Mouse (Mus musculus) 3T3-L1 (cell line): ENCODE data around the gene Atg7.

Experiments
- DNase-seq: peaks from one replicate; pipeline ENCODE4 v3.0.0-alpha.2; 2015; ENCODE audit warnings: low read depth, low spot score

Gene Atg7

DNA sequence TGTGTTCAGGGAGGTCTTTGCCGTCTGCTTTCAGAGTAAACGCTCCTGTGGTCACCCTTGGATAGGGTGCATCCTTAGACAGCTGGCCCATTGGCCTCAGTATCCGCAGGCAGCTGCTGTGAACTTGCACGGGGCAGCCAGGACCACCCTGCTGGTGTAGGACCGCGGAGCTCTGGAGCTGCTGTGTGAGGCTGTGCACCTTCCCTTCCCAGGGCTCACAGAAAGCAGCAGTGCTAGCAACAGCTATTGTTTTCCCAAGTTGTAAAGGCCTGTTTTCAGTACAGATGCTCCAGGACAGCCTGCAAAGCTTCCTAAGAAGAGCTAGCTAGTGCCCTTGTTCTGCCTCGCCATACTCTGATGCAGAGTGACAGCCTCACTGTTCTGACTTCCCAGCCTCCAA lies 208.8 kb downstream of the Atg7 start:
- no peak for DNase-seq

DNA sequence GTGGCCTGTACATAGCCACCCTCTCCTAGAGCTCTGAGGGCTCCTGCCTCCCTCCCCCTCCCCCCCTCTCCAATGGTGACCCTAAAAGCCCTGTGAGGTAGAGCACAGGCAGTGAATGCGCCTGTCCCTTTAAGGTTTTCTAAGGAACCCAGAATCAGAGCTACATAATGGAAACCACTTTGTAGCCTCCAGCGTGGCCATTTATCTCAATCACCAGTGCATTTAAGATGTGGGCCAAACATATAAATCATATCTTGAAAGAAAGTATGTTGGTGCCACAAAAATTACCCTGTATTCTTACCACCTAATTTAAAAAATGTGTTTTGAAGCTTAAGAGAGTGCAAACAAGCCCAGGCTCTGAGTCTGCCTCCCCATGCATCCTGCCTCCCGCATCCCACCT lies 209.8 kb downstream of the Atg7 start:
- DNase-seq: peak; percentile 71

DNA sequence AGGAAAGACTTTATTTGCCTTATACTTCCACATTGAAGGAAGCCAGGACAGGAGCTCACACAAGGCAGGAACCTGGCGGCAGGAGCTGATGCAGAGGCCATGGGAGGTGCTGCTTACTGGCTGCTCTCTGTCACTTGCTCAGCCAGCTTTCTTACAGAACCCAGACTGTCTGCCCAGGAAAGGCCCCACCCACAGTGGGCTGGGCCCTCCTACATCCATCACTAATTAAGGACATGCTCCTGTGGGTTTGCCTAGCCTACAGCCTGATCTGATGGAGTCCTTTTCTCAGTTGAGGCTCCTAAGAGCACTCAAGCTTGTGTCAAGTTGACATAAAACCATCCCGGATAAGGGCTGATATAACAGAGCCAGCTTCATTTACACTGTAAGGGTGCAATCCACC lies 211.5 kb downstream of the Atg7 start:
- DNase-seq: no peak

DNA sequence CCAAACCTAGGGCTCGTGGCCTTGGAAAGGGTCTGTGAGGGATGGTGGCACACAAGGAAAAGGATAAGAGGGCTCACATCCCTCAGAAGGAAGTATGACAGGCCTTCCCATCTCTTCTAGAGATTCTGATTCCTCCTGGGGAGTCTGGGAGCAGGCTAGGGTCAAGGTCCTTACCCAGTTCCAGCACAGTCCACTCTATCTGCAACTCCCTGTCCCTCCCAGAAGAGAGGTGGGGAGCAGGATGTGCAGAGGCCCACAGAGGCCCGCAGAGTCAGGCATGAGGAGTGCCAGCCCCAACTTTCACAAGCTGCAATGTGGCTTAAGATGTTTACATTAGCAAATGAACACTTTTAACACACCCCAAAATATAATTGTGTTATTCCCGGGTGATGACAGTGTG lies 212.7 kb downstream of the Atg7 start:
- DNase-seq: no peak

DNA sequence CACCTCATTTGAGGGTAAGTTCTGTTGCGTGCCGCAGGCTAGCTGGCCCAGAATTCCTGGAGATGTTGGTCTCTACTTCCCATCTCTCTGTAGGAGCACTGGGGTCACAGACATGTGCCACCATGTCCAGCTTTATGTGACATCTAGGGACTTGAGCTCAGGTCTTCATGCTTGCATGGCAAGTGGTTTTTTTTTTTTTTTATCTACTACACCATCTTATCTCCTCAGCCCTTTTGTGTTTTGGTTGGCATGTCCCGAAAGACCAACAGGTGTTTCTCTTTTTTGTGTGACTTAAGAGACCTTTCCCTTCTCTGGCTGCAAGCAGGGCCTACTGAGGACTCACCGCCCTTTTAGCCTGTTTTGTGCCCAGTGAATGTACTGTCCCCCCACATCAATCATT lies 213.6 kb downstream of the Atg7 start:
- DNase-seq: no peak

DNA sequence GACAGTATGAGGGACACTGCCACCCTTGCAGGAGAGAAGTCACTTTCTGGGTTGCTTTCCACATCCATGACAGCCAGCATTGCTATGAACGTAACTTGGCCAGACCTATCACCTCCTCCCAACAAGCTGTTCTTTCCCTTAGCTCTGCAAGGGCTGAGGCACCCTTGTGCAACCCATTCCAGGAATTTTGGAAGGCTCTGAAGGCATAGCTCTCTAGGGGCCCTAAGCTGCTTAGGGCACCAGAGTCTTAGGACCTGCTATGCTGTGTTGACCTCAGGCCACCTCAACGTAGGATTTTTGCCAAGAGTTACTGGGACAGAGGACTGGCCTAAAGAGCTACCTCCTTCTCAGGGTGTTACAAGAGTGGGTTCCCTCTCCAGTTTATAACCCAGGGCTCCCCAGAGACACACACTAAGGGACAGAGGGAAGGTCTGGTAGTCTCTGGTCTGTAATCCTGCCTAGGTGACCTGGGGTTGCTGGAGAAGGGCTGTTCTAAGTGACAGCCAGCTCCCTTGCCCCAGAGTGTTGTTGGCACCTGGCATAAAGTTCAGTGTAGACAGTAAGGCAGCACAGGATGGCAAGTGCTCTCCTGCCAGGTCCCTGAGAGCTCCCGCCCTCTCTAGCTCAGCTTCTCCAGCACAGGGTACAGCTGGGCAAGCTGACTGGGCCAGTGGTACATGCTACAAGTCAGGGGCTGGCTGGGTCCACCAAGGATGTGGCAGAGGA lies 215.3 kb downstream of the Atg7 start:
- no peak for DNase-seq

DNA sequence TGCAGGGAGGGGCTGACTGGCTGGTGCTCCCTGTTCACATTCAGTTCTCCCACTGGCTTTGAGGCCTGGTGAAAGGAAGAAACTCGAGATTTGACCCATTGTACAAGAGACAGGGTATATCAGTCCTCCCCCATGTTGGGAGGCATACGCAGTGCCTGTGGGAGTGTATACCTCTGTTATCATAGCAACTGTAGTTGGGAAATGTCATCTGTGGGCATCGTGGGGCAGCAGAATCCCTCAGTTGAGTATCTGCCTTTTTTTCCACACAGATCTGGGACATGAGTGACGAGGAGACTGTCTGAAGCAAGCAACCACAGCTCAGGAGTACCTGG lies 215.8 kb downstream of the Atg7 start:
- DNase-seq: no peak

DNA sequence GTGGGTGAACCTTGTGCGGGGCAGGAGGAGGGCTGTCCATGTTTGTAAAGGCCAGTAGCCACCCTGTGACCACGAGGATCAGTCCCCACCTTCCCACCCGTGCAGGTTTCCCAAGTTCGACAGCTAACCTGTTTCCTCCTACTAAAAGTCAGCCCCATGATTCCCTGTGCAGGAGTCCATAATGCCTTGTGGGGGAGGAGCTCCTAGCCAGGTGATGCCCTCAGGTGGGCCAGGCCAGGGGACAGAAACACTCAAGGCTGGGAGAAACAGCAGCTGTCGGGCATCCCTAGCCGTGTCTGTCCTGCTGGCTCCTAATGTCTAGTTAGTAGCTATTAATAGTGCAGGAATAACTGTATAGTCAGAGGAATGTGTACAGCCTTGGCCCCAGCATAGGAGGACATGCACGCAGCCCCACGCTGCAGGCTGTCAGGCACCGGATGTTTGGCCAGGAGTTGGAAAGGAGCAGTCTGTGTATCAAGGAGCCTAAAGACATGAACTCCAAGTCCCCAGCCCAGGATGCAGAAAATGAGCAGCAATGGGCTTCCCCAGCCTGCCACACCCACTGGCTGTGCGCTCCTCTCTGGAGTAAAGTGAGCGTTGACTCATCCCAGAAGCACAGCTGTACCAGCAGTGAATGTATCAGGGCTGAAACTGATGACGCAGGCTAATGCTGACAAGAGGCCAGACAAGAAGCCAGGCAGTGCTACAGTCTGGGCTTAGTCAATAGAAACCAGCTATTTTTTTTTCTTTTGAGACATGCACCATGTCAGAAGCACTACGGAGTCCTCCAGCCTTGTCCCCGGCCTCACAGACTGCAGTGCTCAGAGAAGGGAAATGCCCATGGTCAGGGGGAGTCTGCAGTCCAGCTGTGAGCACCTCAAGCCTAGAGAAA lies 218.0 kb downstream of the Atg7 start:
- DNase-seq: peak; percentile 99

DNA sequence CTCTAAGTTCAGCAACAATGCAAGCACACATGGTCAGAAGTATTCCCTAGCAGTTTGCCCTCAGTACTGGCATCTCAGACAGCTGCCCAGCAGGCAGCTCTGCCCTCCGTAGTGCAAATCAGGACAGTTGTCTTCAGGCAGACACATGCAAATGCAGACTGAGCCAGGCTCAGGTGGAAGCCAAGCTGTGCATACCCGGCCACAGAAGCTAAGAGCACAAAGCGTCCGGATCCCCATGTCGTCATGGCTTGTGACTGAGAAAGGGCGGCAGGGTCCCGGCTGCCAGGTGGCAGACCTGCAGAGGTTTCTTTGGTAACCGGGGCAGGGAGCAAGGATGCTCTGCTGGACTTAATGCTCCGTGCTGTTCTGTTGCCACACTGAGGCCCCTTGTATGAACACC lies 218.7 kb downstream of the Atg7 start:
- no peak for DNase-seq

DNA sequence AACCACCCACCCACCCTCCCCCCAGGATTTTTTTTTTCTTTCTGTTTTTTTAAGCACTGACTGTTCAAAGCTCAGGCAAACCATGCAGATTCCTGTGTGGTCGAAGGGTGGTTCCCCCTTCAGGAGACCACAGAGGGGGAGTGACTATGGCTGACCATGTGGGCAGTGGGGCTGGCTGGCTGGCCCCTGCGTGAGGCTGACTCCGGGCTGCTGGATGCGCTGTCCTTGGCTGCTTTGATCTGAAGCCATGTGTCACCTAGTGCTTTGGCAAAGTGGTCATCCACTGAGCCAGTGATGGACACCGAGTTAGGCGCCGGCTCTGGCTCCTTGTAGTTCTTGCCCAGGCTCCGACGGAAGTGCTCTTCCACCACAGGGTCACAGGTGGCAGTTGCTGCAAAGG lies 219.1 kb downstream of the Atg7 start:
- no peak for DNase-seq

DNA sequence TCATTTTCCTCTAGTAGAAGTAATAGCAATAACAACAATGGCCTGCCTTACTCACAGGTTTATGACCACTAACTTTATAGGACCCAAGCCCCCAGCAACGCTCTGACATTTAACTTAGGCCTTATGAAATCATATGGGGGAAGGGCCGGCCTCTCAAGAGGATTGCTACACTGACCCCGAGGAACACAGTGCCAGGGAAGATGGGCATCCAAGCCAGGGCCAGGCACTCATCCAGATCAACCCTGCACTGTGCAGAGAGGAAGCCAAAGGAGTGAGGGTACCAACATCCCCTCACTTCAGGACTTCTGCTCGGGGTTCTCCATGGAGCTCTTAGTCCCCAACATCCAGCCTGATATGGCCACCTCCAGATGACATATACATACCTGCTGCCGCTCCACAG lies 220.6 kb downstream of the Atg7 start:
- no peak for DNase-seq

DNA sequence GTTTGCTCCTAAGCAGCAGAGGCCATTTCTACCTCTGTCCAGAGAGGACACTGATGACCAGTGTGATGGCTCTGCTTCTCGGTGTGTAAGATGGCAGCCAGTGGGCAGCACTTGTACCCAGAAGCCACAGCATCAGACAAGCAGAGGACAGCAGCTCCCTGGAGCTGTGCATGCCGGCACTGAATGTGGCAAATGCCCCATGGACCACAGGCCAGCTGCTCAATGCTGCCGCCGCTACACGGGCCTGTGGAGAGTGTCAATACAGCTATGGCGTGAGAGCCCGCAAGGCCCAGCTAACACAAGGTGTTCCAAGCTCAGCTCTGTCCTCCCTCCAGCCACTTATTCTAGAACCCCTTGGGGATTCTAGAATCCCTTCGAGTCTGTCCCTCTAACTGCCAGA lies 221.5 kb downstream of the Atg7 start:
- no peak for DNase-seq

DNA sequence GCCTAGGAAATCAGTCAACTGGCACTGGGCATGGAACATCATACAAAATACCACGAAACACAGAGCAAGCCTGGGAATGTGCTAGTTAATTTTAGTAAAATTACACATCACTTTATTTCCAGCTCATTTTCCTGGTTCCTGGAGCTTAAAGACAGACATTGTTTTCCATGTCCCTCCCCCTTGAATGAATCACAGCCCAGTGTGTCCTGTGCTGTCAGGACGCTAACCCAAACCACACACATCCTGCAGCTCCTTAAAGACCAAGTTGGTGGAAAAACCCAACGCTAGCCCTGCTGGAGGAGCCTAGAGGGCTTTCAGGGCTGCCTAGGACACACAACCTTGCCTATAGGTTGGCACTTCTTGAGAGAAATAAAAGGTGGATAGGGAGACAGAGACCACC lies 223.2 kb downstream of the Atg7 start:
- peak; percentile 91 for DNase-seq

DNA sequence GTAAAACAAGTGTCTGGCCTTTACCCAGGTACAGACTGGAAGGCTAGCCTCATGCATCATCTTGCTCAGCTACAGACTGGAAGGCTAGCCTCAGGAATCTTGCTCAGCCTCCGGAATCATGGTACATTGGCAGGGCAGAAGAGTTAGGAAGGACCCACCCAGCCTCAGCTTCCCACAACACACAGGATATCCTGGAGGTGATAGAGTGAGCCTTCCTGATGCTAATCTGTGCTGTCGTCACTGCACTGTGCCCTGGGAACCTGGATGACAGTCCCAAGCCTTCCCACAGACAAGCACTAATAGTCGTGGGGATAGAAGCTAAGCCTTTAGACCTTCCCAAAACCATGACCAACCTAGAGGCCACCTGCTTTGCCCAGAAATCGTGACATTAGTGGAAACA lies 223.7 kb downstream of the Atg7 start:
- DNase-seq: no peak

DNA sequence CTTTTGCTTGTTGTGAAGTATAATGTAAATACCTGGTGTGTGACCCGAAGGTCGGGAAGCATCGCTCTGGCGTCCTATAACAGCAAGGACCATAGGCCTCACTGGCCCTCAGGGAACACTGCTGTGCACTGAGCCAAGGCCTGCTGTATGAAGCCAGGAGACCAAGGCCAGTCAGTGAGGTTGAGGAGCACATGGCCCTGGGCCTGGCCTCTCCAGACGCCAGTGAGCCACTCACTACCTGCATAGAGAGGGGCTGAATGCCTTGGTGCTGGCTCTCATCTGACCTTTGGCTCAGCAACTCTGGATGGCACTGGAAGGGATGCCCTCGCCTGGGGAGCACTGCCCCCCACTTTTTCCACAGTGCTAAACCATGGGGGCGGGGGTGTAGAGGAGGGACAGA lies 225.8 kb downstream of the Atg7 start:
- no peak for DNase-seq

DNA sequence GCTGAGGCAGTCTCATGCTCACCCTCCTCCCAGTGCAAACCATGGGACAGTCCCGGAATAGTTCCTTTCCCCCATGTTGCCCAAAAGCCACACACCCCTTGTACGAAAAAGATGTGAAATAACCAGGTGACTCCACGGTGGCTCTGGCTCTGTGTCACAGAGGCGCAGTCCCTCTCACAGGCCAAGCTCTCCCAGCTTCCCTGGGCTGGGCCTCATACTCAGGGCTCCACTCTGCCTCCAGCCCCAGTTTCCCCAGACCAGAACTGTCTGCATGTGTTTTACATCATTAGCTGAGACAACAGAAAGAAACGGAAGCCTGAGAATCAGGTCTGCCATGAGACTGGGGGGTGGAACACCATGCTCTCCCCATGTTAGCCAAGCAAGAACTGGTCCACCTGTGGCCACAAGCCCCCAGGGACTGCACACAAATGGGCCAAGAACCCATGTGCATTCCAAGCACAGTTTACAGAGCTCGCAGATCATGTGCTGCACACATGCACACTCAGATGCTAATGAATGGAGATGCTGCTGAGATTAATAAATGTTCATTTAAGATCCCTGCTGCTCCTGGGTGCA lies 226.7 kb downstream of the Atg7 start:
- no peak for DNase-seq

DNA sequence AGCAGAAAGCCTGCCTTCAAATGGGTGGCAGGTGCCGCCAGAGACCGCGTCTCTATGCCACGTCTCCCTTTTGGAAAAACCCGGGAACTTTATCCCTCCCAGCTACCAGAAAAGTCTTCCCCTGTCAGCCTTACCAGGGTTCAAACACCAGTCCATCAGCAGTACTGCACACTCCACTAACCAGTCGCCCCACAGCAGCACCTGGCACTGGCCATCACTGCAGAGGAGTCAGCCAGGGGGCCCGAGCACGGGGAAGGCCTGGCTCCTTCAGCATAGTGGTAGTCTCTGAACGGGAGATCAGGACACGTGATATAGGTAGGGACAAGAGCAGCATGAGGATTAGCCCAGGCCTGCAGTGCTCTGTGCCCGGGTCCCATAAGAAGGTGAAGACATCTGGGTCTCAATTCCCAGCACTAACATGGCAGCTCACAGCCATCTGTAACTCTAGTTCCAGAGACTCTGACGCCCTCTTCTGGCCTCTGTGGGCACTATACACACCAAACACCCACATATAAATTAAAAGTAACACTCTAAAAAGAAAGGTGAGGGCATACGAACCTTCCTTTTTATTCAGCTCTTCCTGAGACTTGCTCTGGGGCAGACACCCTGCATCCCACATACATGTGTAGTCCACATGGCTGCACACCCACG lies 228.2 kb downstream of the Atg7 start:
- no peak for DNase-seq

DNA sequence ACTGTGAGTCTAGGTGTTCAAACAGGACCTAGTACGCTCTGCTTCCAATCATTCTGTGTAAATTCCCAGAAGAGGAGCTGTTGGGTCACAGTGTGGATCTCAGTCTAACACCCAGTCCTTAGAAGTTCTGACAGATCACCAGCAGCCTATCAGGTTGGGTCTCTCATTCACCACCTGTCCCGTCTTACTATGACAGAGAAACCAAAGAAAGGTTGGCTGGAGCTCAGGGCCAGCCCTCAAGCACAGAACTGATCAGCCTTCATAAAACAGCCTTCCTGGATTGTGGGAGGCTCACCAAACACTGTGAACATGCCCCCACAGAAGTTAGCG lies 230.9 kb downstream of the Atg7 start:
- no peak for DNase-seq

DNA sequence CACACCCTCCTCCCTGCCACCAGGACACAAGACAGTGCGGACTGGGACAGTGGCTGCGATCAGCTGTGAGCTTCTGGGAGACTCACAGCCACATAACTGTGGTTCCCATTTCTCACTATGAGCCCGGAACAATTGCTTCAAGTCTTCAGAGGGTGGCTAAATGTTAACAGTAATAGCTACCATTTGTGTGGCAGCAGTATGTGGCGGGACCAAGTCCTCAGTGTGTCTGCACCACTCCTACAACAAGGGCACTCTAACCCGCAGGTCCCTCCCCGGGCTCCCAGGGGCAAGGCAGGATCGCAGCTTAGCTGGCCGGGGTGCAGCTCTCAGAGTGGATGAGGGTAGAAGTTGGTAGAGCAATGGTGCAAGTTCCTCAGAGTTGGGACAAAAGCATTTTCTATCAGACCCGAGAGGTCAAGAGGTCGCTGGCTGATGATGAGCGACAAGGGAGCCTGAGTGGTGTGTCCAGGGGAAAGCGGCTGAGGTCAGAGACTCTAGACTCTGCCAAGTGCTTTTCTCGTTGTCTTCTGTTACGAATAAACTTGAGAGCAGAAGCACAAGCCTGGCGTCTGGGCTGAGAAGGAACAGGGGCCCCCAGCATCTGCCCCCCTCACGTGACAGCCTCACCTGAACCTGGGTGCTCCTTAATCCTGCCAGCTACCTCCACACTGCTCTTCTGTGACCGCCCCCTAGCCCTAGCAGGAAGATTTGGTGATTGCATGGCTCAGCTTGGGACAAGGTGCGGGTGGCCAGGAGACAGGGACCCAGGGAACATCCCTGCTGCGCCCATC lies 231.4 kb downstream of the Atg7 start:
- DNase-seq: peak; percentile 65

DNA sequence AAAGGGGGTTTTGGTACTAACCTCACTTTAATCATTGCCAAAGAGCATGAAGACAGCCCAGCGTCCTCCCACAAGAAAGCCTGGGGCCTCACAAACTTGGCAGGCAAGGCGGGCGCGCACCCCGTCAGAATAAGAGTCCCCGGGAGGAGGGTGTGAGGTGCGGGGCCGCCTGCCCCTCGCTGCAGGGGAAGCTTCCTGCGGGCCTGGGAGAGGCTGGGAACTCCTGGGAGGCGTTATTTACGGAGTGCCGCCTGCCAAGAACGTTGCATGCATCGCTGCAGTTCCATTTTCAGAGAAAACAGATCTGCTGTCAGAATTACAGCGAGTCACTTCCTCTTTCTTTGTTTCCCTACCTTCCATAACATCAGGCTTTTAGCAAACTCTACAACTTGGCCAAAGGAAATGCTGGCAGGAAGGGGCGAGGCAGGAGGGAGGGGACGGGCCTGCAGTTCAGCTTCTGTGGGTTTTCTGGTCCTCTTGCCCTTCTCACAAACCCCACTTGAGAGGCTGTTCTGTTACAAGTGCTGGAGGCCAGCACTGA lies 232.2 kb downstream of the Atg7 start:
- peak; percentile 97 for DNase-seq

DNA sequence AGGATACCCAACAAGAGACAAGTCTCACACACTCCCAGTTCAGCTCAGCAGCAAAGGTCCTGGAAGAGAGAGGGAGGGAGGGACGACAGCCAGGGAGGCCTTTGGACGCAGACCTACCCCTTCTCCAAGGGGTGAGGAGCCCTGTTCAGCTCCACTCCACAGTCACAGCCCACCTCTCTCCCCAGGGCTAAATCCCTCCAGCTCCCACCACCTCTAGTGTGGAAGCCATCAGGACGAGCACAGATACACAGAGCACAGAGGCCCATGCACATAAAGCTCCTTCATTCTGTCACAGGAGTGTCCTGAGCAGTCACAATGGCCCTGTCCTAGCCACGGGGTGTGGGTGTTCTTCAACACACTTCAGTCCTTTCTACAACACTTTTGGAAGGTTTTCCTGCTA lies 233.1 kb downstream of the Atg7 start:
- DNase-seq: no peak

DNA sequence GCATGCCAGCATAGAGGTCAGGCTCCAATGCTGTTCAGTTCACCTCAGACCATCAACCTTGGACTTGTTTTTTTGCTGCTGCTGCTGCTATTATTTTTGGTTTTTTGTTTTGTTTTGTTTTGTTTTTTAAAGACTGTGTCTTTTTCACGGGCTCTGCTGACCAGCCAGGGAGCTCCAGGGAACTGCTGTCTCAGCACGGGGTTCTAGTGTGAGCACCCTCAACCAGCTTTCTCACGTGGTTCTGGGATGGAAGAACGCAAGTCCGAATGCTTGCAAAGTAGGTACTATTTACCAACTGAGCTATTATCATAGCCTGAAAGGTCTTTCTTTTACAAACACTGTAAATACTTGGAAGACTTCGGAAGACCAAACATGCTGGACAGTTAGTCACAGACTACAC lies 233.6 kb downstream of the Atg7 start:
- no peak for DNase-seq
